Mouse (Mus musculus) lung, embryonic 16.5 days (tissue): ENCODE results near the gene P2ry6. TPM values are rescaled to one million over a fixed set of nuclear protein-coding genes. Genes with fewer than 3 reads are reported as not detected.

Experiments used
- ATAC-seq: fragments of 200-750 bp; cut with Nextera tagmentation; 2 replicates; pipeline ENCODE4 v1.8.0; 2017; ENCODE audit warnings: low read depth, mild to moderate bottlenecking, moderate library complexity
- H3K27ac ChIP-seq: fragments of 300-500 bp; sonication (generic); 2 replicates; pipeline ENCODE4 v1.5.1; 2014; ENCODE audit warnings: mild to moderate bottlenecking, control low read depth, low read length
- H3K27me3 ChIP-seq: fragments of 300-500 bp; sonication (generic); 2 replicates; pipeline ENCODE4 v1.6.1; 2014; ENCODE audit warnings: low read depth, low read length, mixed read lengths; ENCODE audit not compliant: control insufficient read depth, insufficient read depth
- H3K36me3 ChIP-seq: fragments of 300-500 bp; sonication (generic); 2 replicates; pipeline ENCODE4 v1.6.1; 2014; ENCODE audit warnings: low read length; ENCODE audit not compliant: control insufficient read depth, insufficient read depth
- H3K4me1 ChIP-seq: fragments of 300-500 bp; sonication (generic); replicated peaks from 2 replicates; pipeline ENCODE4 v1.6.1; 2014; ENCODE audit warnings: low read length, mixed read lengths; ENCODE audit not compliant: control insufficient read depth, insufficient read depth
- H3K4me2 ChIP-seq: fragments of 300-500 bp; sonication (generic); 2 replicates; pipeline ENCODE4 v1.6.1; 2014; ENCODE audit warnings: low read depth, low read length, control low read depth
- H3K4me3 ChIP-seq: fragments of 300-500 bp; sonication (generic); 2 replicates; pipeline ENCODE4 v1.5.1; 2014; ENCODE audit warnings: mild to moderate bottlenecking, low read length, control low read depth
- H3K9ac ChIP-seq: fragments of 300-500 bp; sonication (generic); 2 replicates; pipeline ENCODE4 v1.6.1; 2014; ENCODE audit warnings: low read length, control low read depth
- H3K9me3 ChIP-seq: fragments of 300-500 bp; sonication (generic); 2 replicates; pipeline ENCODE4 v1.6.1; 2016; ENCODE audit warnings: low read length; ENCODE audit not compliant: control insufficient read depth
- WGBS: fragments of 180-500 bp; shearing (Covaris S2); extraction: QIAGEN DNeasy Blood & Tissue Kit; methylation state at CpG from one replicate; pipeline ENCODE4 v1.1.7; 2014; 5-methylcytosine and 5-hydroxymethylcytosine counted together
- polyA plus RNA-seq: library from polyadenylated mRNA; unstranded; fragments of >200 nt; fragmentation: Nextera tagmentation; extraction: Ambion mirVana; gene quantifications from 2 replicates; pipeline ENCODE4 v1.2.1, GENCODE M21; 2015

The P2ry6 gene
- polyA plus RNA-seq, 1 experiment from 2014 or later: 10.1 TPM

DNA sequence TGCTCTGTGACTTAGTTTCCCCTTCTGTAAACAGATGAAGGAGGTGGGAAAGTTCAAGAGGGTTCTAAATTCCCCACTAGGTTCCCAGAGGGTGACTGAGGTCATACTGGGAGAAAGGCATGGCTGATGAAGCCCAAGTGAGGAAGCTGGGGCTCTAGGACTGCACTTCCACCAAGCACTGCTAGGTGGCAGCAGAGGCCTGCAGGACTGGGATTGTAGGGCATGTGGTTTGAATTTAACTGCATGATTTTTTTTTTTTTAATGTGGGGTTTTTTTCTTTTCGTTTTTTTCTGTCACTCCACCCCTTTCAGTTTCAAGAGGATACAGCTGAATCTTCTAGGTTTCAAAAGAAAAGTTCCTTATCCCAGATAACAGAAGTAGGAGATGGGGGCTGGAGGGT, 67.2 kb downstream of the P2ry6 start:
- WGBS: 0% methylated on average over 1 of the region's 1 CpGs
- Histone ChIP-seq H3K9me3 (no peaks in the 10 kb centered on the region), H3K27ac (peak overlapping the region; percentile 84), H3K4me2 (peak overlapping the region; percentile 43), H3K4me3 (0 out of 2 replicates have a peak overlapping the region, but pooled peaks have one; percentile 16), H3K27me3 (no peaks in the 10 kb centered on the region), H3K36me3 (peaks cover 4% of the 10 kb centered on the region; the same call in 1 of the 2 replicates), H3K9ac (peak overlapping the region; percentile 41), H3K4me1 (peaks cover 65% of the 10 kb centered on the region)
- peak; percentile 4; the same call in 1 of the 2 replicates for ATAC-seq

DNA sequence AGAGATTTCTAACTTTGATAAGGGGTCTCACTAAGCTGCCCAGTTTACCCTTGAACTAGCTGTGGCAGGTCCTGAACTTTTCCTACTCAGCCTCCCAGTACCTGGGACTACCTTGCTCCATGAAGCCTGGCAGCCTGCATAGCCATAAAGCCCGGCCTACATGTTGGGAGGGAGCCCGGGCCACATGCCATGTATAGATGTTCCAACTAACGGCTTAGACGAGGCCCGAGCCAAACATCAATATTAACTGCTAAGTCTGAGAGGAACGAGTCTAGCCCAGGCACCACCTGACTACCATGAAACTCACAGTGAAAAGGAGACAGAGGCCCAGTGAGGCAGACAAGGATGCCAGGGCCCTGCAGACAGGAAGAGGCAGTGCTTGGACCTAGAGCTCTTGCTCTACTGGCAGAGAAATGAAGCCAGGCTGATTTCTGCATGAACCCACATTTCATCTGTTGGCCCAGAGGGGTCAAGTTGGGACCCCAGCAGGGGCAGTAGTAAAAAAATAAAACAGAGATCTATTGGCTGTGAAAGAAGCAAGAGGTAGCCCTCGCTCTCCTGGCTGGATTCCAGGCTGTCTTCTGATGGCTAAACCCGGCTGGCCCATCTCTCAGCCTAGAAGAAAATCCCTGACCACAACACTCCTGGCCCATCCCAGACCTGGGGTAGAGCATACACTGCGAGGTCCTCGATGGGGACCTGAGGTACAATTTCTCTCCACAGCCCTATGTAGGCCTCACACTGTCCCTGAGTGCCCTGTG, 68.2 kb downstream of the P2ry6 start:
- 60% methylated on average over 10 of the region's 10 CpGs for WGBS
- Histone ChIP-seq H3K4me2 (no peak overlapping the region), H3K27me3 (no peaks in the 10 kb centered on the region), H3K27ac (peak overlapping the region; percentile 54), H3K9ac (0 out of 2 replicates have a peak overlapping the region, but pooled peaks have one; percentile 16), H3K9me3 (no peaks in the 10 kb centered on the region), H3K4me1 (peaks cover 55% of the 10 kb centered on the region), H3K36me3 (peaks cover 7% of the 10 kb centered on the region; the same call in 1 of the 2 replicates), H3K4me3 (no peak overlapping the region)
- no peak for ATAC-seq

DNA sequence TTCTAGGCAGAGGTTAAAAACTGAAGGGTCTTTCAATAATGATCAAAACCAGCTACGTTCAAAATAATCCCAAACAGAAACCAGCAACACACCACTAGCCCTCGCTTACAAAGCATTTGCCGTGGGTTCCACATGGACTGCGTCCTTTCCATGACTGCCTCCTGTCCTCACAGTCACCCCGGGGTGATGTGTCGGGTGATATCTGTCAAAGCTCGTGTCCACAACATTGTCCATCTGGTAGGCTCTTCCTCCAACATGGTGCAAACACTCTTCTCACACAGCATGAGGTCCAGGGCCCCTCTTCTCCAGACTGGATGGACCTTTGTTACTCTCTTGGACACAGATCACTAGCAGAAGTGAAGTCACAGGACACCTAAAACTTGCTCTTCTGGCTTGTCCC, 69.4 kb downstream of the P2ry6 start:
- H3K9me3 ChIP-seq: no peaks in the 10 kb centered on the region
- H3K27me3 ChIP-seq: no peaks in the 10 kb centered on the region
- no peak overlapping the region for H3K4me3 ChIP-seq
- WGBS: 43% methylated on average over 7 of the region's 7 CpGs
- H3K4me1 ChIP-seq: peaks cover 43% of the 10 kb centered on the region
- H3K36me3 ChIP-seq: peaks cover 7% of the 10 kb centered on the region; the same call in 1 of the 2 replicates
- peak overlapping the region; percentile 86 for H3K27ac ChIP-seq
- no peak overlapping the region for H3K9ac ChIP-seq
- no peak overlapping the region for H3K4me2 ChIP-seq
- ATAC-seq: peak; percentile 86

DNA sequence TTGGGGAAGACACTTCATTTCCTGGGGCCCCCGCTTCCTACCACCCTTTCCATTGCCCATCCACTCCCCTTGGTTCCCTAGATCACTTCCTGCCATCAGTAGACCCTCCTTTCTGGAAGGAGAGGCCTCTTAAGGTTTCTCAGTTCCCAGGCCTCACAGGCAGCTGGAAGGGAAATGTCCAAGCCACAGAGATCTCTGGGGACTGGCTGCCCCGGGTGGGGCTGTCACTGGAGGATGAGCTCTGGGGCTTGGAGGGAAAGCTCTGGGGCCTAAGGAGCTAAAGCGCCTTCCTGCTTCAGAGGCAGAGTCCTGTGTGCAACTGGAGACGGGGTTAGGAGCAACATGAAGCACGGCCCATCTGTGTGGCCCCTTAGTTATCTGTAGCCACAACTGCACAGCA, 69.8 kb downstream of the P2ry6 start:
- Histone ChIP-seq H3K36me3 (peaks cover 7% of the 10 kb centered on the region; the same call in 1 of the 2 replicates), H3K4me1 (peaks cover 40% of the 10 kb centered on the region), H3K4me3 (no peak overlapping the region), H3K4me2 (no peak overlapping the region), H3K27ac (peak overlapping the region; percentile 86), H3K27me3 (no peaks in the 10 kb centered on the region), H3K9me3 (no peaks in the 10 kb centered on the region), H3K9ac (0 out of 2 replicates have a peak overlapping the region, but pooled peaks have one; percentile 31)
- peak; percentile 24 for ATAC-seq
- 53% methylated on average over 5 of the region's 5 CpGs for WGBS

DNA sequence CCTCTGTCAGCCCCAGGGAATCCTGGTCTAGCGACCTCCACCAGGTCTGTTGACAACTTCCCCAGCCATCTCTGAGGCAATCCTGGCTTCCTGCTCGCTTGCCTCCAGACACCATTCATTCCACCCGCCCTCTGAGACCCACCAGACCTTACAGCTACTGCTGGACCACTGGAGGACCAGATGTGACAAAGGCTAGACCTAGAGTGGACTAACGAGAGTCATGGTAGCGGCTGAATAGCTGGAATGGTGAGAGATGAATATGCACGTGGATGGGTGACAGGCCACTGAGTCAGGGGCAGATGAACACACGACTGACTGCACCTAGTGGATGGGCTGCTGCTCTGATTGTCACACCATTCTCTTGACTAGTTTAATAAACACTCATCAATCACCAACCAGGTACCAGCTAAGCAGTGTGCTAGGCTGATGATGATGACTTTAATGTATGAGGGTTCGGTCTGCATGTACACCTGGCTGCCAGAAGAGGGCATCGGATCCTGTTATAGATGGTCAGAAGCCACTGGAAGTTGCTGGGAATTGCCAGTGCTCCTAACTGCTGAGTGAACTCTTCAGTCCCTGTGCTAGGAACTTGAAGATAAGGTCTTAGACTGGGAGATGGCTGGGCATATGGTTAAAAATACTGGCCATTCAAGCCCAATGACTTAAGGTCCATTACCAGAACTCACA, 71.9 kb downstream of the P2ry6 start:
- Histone ChIP-seq H3K4me3 (no peak overlapping the region), H3K27me3 (no peaks in the 10 kb centered on the region), H3K9me3 (no peaks in the 10 kb centered on the region), H3K36me3 (peaks cover 8% of the 10 kb centered on the region; the same call in 1 of the 2 replicates), H3K9ac (no peak overlapping the region), H3K4me2 (no peak overlapping the region), H3K27ac (no peak overlapping the region), H3K4me1 (peaks cover 30% of the 10 kb centered on the region)
- no peak for ATAC-seq
- 71% methylated on average over 9 of the region's 9 CpGs for WGBS

DNA sequence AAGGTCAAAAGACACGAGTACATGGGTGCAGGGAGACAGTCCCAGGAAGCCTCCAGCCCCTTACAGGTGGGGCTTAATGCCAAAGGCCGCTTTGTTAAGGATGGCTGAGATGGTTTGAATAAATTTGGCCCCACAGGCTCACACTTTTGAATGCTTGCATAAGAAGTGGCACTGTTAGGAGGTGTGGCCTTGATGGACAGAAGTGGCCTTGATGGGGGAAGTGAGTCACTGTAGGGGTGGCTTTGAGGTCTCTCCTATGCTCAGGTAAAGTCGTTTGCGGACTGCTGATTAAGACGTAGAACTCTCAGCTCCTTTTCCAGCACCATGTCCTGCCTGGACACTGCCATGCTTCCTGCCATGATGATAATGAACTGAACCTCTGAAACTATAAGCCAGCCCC, 76.6 kb downstream of the P2ry6 start:
- ATAC-seq: no peak
- peaks cover 9% of the 10 kb centered on the region; the same call in 1 of the 2 replicates for H3K36me3 ChIP-seq
- WGBS: 71% methylated on average over 5 of the region's 5 CpGs

DNA sequence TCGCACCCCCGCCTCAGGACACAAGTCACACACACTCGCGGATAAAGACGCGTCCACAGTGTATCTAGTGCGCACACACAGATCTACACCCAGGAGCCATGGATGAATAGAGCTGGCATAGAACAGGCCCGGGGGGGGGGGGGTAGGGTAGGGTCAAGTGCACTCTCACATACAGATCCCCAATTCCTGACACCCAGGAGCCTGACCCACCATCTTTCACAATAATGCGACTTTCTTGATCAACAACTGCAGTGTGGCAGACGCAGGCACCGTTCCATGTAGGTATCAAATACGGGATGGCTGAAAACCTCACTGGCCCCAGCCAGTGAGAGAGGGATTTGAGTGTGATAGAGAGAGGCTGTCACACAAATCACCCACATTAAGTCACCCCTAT, 79.6 kb downstream of the P2ry6 start:
- peak overlapping the region; percentile 51 for H3K4me3 ChIP-seq

More for the DNA sequence above, 76.6 kb downstream of the P2ry6 start:
- Histone ChIP-seq H3K4me1 (peaks cover 28% of the 10 kb centered on the region), H3K27ac (no peak overlapping the region), H3K4me3 (no peak overlapping the region), H3K9ac (no peak overlapping the region), H3K4me2 (no peak overlapping the region), H3K27me3 (no peaks in the 10 kb centered on the region), H3K9me3 (no peaks in the 10 kb centered on the region)

DNA sequence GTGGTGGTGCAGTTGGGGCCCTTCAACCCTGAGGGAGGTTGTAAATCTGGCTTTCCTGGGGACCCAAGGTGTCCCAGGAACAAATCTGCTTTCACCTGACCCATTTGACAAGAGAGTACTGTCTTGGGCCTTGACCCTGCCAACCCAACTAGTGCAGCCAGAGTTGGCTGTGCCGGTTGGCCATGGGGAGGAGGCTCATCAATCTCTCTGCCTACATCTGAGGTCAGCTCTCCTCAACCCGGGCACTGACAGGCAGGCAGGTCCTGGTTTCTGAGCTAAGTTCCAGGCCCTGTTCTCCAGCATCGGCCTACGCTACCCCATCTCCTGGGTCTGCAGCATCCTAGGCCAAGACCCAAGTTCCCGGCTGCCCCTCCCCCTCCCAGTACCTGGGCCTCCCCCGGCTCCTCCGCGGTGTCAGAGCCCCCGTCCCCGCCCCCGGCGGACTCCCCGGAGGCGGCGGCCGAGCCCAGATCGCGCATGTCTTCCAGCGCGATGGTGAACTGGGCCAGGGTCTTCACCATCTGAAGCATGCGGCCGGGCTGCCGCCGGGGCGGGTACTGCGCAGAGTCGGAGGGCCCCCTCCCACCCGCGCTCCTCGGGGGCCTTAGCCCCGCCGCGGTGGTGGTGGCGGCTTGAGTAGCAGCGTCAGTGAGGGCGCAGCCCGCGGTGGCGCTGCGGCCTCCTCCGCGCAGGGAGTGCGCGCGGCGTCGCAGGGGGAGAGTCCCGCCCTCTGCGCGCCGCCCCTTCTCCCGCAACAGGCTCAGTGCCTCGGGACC, 80.2 kb downstream of the P2ry6 start:
- peaks cover 12% of the 10 kb centered on the region for H3K36me3 ChIP-seq
- WGBS: 4% methylated on average over 50 of the region's 53 CpGs
- ATAC-seq: peak; percentile 56
- no peaks in the 10 kb centered on the region for H3K27me3 ChIP-seq
- peak overlapping the region; percentile 72 for H3K9ac ChIP-seq
- peak overlapping the region; percentile 51 for H3K4me3 ChIP-seq
- H3K27ac ChIP-seq: no peak overlapping the region
- H3K4me1 ChIP-seq: peaks cover 28% of the 10 kb centered on the region
- peak overlapping the region; percentile 90 for H3K4me2 ChIP-seq
- H3K9me3 ChIP-seq: no peaks in the 10 kb centered on the region

More for the DNA sequence above, 79.6 kb downstream of the P2ry6 start:
- peak; percentile 13 for ATAC-seq
- no peaks in the 10 kb centered on the region for H3K9me3 ChIP-seq
- peak overlapping the region; percentile 72 for H3K9ac ChIP-seq
- peak overlapping the region; percentile 90 for H3K4me2 ChIP-seq
- H3K27ac ChIP-seq: no peak overlapping the region
- peaks cover 28% of the 10 kb centered on the region for H3K4me1 ChIP-seq
- H3K36me3 ChIP-seq: peaks cover 7% of the 10 kb centered on the region
- no peaks in the 10 kb centered on the region for H3K27me3 ChIP-seq
- WGBS: 5% methylated on average over 12 of the region's 12 CpGs
